Mouse (Mus musculus): ENCODE measurements around the gene Trp73.

GRCm38 (mm10) chr4:154146342-154146741 is 6.3 kb upstream of the Trp73 start:
- TF ChIP-seq CTCF (IDR thresholded peaks at IDR 0.05; ENCODE audit: control insufficient read depth, insufficient read depth, low read length) = no peak
- no peak for TF ChIP-seq POLR2A (IDR thresholded peaks at IDR 0.05; ENCODE audit: borderline replicate concordance, control insufficient read depth, low read depth, low read length)

Measured in bone marrow, adult 2 months (tissue).